Mouse (Mus musculus): ENCODE data around the gene A830018L16Rik. TPM values are rescaled to one million over a fixed set of nuclear protein-coding genes. Genes with fewer than 3 reads are reported as not detected.

The A830018L16Rik gene
- polyA plus RNA-seq, 1 experiment from 2014 or later, result 0.64 TPM

- Histone ChIP-seq H3K27me3 (ENCODE audit: insufficient read depth, low read length) (no peaks in the 10 kb centered on the region), H3K27ac (ENCODE audit: low read depth) (no peak overlapping the region), H3K36me3 (ENCODE audit: insufficient read depth) (no peaks in the 10 kb centered on the region), H3K4me2 (no peak overlapping the region), H3K4me1 (ENCODE audit: insufficient read depth) (no peaks in the 10 kb centered on the region), H3K9ac (no peak overlapping the region), H3K4me3 (ENCODE audit: low read depth, low read length) (no peak overlapping the region), H3K9me3 (ENCODE audit: low read depth, low read length) (no peaks in the 10 kb centered on the region)
- peak; percentile 64 for TF ChIP-seq CTCF (IDR thresholded peaks at IDR 0.05; ENCODE audit: low read depth)
- no peak for ATAC-seq (ENCODE audit: insufficient read depth)
- WGBS, result 8% methylated on average over 6 of the region's 6 CpGs
- peak; percentile 74 for DNase-seq
These were observed 151.4 kb downstream of the A830018L16Rik start for GRCm38 (mm10) chr1:11565309-11565708.

- H3K4me1 ChIP-seq (ENCODE audit: insufficient read depth), result no peaks in the 10 kb centered on the region
- H3K9me3 ChIP-seq (ENCODE audit: low read depth, low read length), result no peaks in the 10 kb centered on the region
- no peaks in the 10 kb centered on the region for H3K27me3 ChIP-seq (ENCODE audit: insufficient read depth, low read length)
- no peaks in the 10 kb centered on the region for H3K36me3 ChIP-seq (ENCODE audit: insufficient read depth)
- no peak overlapping the region for H3K9ac ChIP-seq
- 48% methylated on average over 2 of the region's 2 CpGs for WGBS
- no peak overlapping the region for H3K4me2 ChIP-seq
- no peak overlapping the region for H3K4me3 ChIP-seq (ENCODE audit: low read depth, low read length)
- no peak for DNase-seq
- H3K27ac ChIP-seq (ENCODE audit: low read depth), result no peak overlapping the region
- no peak for TF ChIP-seq CTCF (IDR thresholded peaks at IDR 0.05; ENCODE audit: low read depth)
- ATAC-seq (ENCODE audit: insufficient read depth), result no peak
These were observed 152.8 kb downstream of the A830018L16Rik start for GRCm38 (mm10) chr1:11566730-11567129.

- H3K36me3 ChIP-seq (ENCODE audit: insufficient read depth), result no peaks in the 10 kb centered on the region
- H3K27ac ChIP-seq (ENCODE audit: low read depth), result no peak overlapping the region
- no peak overlapping the region for H3K4me2 ChIP-seq
- no peaks in the 10 kb centered on the region for H3K4me1 ChIP-seq (ENCODE audit: insufficient read depth)
- no peak overlapping the region for H3K9ac ChIP-seq
- H3K27me3 ChIP-seq (ENCODE audit: insufficient read depth, low read length), result no peaks in the 10 kb centered on the region
- DNase-seq, result no peak
- no peak for TF ChIP-seq CTCF (IDR thresholded peaks at IDR 0.05; ENCODE audit: low read depth)
- no peaks in the 10 kb centered on the region for H3K9me3 ChIP-seq (ENCODE audit: low read depth, low read length)
- no peak for ATAC-seq (ENCODE audit: insufficient read depth)
- no peak overlapping the region for H3K4me3 ChIP-seq (ENCODE audit: low read depth, low read length)
These were observed 153.5 kb downstream of the A830018L16Rik start for GRCm38 (mm10) chr1:11567300-11567885.

- H3K27me3 ChIP-seq (ENCODE audit: insufficient read depth, low read length), result no peaks in the 10 kb centered on the region
- H3K4me2 ChIP-seq, result no peak overlapping the region
- H3K36me3 ChIP-seq (ENCODE audit: insufficient read depth), result no peaks in the 10 kb centered on the region
- TF ChIP-seq CTCF (IDR thresholded peaks at IDR 0.05; ENCODE audit: low read depth), result no peak
- H3K4me1 ChIP-seq (ENCODE audit: insufficient read depth), result no peaks in the 10 kb centered on the region
- H3K4me3 ChIP-seq (ENCODE audit: low read depth, low read length), result no peak overlapping the region
- 83% methylated on average over 2 of the region's 2 CpGs for WGBS
- H3K27ac ChIP-seq (ENCODE audit: low read depth), result no peak overlapping the region
- H3K9ac ChIP-seq, result no peak overlapping the region
- no peak for DNase-seq
- no peak for ATAC-seq (ENCODE audit: insufficient read depth)
- H3K9me3 ChIP-seq (ENCODE audit: low read depth, low read length), result no peaks in the 10 kb centered on the region
These were observed 156.4 kb downstream of the A830018L16Rik start for GRCm38 (mm10) chr1:11570274-11570673.

GRCm38 (mm10) chr1:11573462-11573861 lies 159.6 kb downstream of the A830018L16Rik start:
- no peak overlapping the region for H3K27ac ChIP-seq (ENCODE audit: low read depth)
- H3K27me3 ChIP-seq (ENCODE audit: insufficient read depth, low read length), result no peaks in the 10 kb centered on the region
- H3K9me3 ChIP-seq (ENCODE audit: low read depth, low read length), result no peaks in the 10 kb centered on the region
- 57% methylated on average over 2 of the region's 2 CpGs for WGBS
- no peak for DNase-seq
- ATAC-seq (ENCODE audit: insufficient read depth), result no peak
- H3K9ac ChIP-seq, result no peak overlapping the region
- H3K4me1 ChIP-seq (ENCODE audit: insufficient read depth), result no peaks in the 10 kb centered on the region
- TF ChIP-seq CTCF (IDR thresholded peaks at IDR 0.05; ENCODE audit: low read depth), result no peak
- no peak overlapping the region for H3K4me3 ChIP-seq (ENCODE audit: low read depth, low read length)
- H3K36me3 ChIP-seq (ENCODE audit: insufficient read depth), result no peaks in the 10 kb centered on the region
- no peak overlapping the region for H3K4me2 ChIP-seq

- Histone ChIP-seq H3K36me3 (ENCODE audit: insufficient read depth) (no peaks in the 10 kb centered on the region), H3K27ac (ENCODE audit: low read depth) (no peak overlapping the region), H3K4me3 (ENCODE audit: low read depth, low read length) (no peak overlapping the region), H3K9ac (no peak overlapping the region), H3K9me3 (ENCODE audit: low read depth, low read length) (no peaks in the 10 kb centered on the region), H3K4me2 (no peak overlapping the region), H3K27me3 (ENCODE audit: insufficient read depth, low read length) (no peaks in the 10 kb centered on the region), H3K4me1 (ENCODE audit: insufficient read depth) (no peaks in the 10 kb centered on the region)
- no peak for ATAC-seq (ENCODE audit: insufficient read depth)
- no peak for DNase-seq
- no peak for TF ChIP-seq CTCF (IDR thresholded peaks at IDR 0.05; ENCODE audit: low read depth)
- 50% methylated on average over 4 of the region's 4 CpGs for WGBS
These were observed 166.1 kb downstream of the A830018L16Rik start for GRCm38 (mm10) chr1:11580026-11580425.

- WGBS, result 65% methylated on average over 10 of the region's 10 CpGs
- TF ChIP-seq CTCF (IDR thresholded peaks at IDR 0.05; ENCODE audit: low read depth), result no peak
- Histone ChIP-seq H3K4me1 (ENCODE audit: insufficient read depth) (no peaks in the 10 kb centered on the region), H3K9ac (no peak overlapping the region), H3K36me3 (ENCODE audit: insufficient read depth) (no peaks in the 10 kb centered on the region), H3K9me3 (ENCODE audit: low read depth, low read length) (no peaks in the 10 kb centered on the region), H3K4me2 (no peak overlapping the region), H3K4me3 (ENCODE audit: low read depth, low read length) (no peak overlapping the region), H3K27me3 (ENCODE audit: insufficient read depth, low read length) (no peaks in the 10 kb centered on the region), H3K27ac (ENCODE audit: low read depth) (no peak overlapping the region)
- no peak for ATAC-seq (ENCODE audit: insufficient read depth)
- no peak for DNase-seq
These were observed 174.4 kb downstream of the A830018L16Rik start for GRCm38 (mm10) chr1:11588305-11588704.

GRCm38 (mm10) chr1:11650137-11650536 lies 236.2 kb downstream of the A830018L16Rik start:
- no peaks in the 10 kb centered on the region for H3K27me3 ChIP-seq (ENCODE audit: insufficient read depth, low read length)
- no peak for DNase-seq
- H3K27ac ChIP-seq (ENCODE audit: low read depth), result no peak overlapping the region
- H3K36me3 ChIP-seq (ENCODE audit: insufficient read depth), result no peaks in the 10 kb centered on the region
- no peaks in the 10 kb centered on the region for H3K4me1 ChIP-seq (ENCODE audit: insufficient read depth)
- TF ChIP-seq CTCF (IDR thresholded peaks at IDR 0.05; ENCODE audit: low read depth), result no peak
- ATAC-seq (ENCODE audit: insufficient read depth), result no peak
- no peak overlapping the region for H3K4me2 ChIP-seq
- H3K4me3 ChIP-seq (ENCODE audit: low read depth, low read length), result no peak overlapping the region
- no peak overlapping the region for H3K9ac ChIP-seq
- no peaks in the 10 kb centered on the region for H3K9me3 ChIP-seq (ENCODE audit: low read depth, low read length)

Measured in lung, embryonic 14.5 days (tissue).